Mouse (Mus musculus) intestine, embryonic 15.5 days (tissue): ENCODE results near the gene Dusp1. TPM values are rescaled to one million over a fixed set of nuclear protein-coding genes. Genes with fewer than 3 reads are reported as not detected.
A peak's percentile ranks its signal among the peaks of the same experiment; 100 is the strongest.

ENCODE experiments used
- ATAC-seq: fragments of 200-750 bp; cut with Nextera tagmentation; 2 replicates; pipeline ENCODE4 v1.8.0; 2017; ENCODE audit warnings: moderate TSS enrichment, moderate library complexity
- H3K27ac ChIP-seq: fragments of 300-500 bp; sonication (generic); 2 replicates; pipeline ENCODE4 v1.5.1; 2015; ENCODE audit warnings: mild to moderate bottlenecking, inconsistent platforms
- H3K27me3 ChIP-seq: fragments of 300-500 bp; sonication (generic); replicated peaks from 2 replicates; pipeline ENCODE4 v1.6.1; 2015; ENCODE audit warnings: inconsistent platforms
- H3K36me3 ChIP-seq: fragments of 300-500 bp; sonication (generic); 2 replicates; pipeline ENCODE4 v1.6.1; 2015; ENCODE audit warnings: inconsistent platforms
- H3K4me1 ChIP-seq: fragments of 300-500 bp; sonication (generic); replicated peaks from 2 replicates; pipeline ENCODE4 v1.6.1; 2015; ENCODE audit warnings: inconsistent platforms
- H3K4me2 ChIP-seq: fragments of 300-500 bp; sonication (generic); replicated peaks from 2 replicates; pipeline ENCODE4 v1.6.1; 2015; ENCODE audit warnings: mild to moderate bottlenecking, inconsistent platforms
- H3K4me3 ChIP-seq: fragments of 300-500 bp; sonication (generic); replicated peaks from 2 replicates; pipeline ENCODE4 v1.5.1; 2015; ENCODE audit warnings: inconsistent platforms
- H3K9ac ChIP-seq: fragments of 300-500 bp; sonication (generic); 2 replicates; pipeline ENCODE4 v1.6.1; 2015; ENCODE audit warnings: inconsistent platforms
- H3K9me3 ChIP-seq: fragments of 300-500 bp; sonication (generic); 2 replicates; pipeline ENCODE4 v1.6.1; 2016; ENCODE audit warnings: inconsistent platforms
- WGBS: fragments of 180-500 bp; shearing (Covaris S2); methylation state at CpG from one replicate; pipeline ENCODE4 v1.1.7; 2015; 5-methylcytosine and 5-hydroxymethylcytosine counted together
- polyA plus RNA-seq: library from polyadenylated mRNA; unstranded; fragments of >200 nt; fragmentation: Nextera tagmentation; extraction: Ambion mirVana; gene quantifications from 2 replicates; pipeline ENCODE4 v1.2.1, GENCODE M21; 2015

Gene Dusp1
- 14.3 and 15.1 TPM in 2 replicates for polyA plus RNA-seq

DNA sequence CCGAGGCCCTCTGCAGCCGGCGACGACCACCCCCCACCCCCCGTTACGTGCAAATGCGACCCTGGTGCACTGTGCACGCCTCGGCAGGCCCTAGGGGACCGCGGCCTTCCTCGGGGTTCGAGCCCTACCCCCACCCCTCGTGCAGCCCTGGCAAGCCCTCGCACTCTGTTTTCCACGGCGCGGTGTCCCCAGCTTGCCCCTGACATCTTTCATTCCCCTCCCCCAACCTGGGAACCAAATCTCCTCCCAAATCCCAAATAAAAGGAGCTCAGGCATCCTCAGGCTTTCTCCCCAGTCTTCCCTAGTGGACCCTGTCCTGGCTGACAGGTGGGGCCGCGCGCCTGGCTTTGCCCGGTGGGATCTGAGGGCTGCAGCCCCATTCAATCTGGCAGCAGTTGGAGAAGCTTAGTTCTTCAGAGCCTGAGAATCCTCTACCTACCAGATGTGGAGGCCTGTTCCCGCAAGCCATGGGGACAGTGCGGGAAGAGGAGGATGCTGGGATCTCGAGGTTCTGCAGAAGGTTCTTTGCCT is at the start of gene Dusp1:
Gene Dusp1 (minus strand): TSS at position 478 of the 531 bp plus-strand sequence.
- peak within 1 kb of the TSS; percentile 79 for H3K9ac ChIP-seq
- H3K4me1 ChIP-seq, result peaks cover 33% of the 10 kb centered on the region
- no peaks in the 10 kb centered on the region for H3K27me3 ChIP-seq
- peak within 1 kb of the TSS; percentile 77 for H3K4me3 ChIP-seq
- no peaks in the 10 kb centered on the region for H3K9me3 ChIP-seq
- peak; percentile 74 for ATAC-seq
- peak within 1 kb of the TSS; percentile 75 for H3K4me2 ChIP-seq
- WGBS, result 1% methylated on average over 25 of the region's 25 CpGs
- peaks cover 9% of the 10 kb centered on the region for H3K36me3 ChIP-seq
- H3K27ac ChIP-seq, result peak within 1 kb of the TSS; percentile 71

DNA sequence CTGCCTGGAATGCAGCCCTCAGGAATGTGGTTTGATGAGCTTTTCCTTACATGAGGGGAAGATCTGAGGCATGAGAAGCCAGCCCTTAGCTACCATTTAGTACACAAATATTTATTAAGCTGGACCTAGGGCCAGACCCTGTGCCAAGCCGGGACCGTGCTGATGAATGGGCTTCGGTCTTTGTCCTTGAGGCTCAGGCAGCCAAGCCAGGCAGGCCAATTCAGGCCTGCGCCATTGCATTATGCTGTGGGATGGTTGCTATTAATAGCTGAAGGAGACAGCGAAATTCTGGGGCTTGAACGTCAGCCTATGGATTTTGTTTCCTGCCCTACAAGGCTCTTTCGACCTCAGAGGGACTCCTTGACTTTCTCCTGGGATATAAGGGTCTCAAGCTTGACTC is 49.4 kb upstream of the Dusp1 start:
- no peak for ATAC-seq
- Histone ChIP-seq H3K27ac (0 out of 2 replicates have a peak overlapping the region, but pooled peaks have one; percentile 3), H3K9ac (no peak overlapping the region), H3K9me3 (no peaks in the 10 kb centered on the region), H3K36me3 (peaks cover 8% of the 10 kb centered on the region), H3K4me1 (no peaks in the 10 kb centered on the region), H3K27me3 (no peaks in the 10 kb centered on the region), H3K4me3 (no peak overlapping the region), H3K4me2 (no peak overlapping the region)
- WGBS, result 71% methylated on average over 7 of the region's 7 CpGs

DNA sequence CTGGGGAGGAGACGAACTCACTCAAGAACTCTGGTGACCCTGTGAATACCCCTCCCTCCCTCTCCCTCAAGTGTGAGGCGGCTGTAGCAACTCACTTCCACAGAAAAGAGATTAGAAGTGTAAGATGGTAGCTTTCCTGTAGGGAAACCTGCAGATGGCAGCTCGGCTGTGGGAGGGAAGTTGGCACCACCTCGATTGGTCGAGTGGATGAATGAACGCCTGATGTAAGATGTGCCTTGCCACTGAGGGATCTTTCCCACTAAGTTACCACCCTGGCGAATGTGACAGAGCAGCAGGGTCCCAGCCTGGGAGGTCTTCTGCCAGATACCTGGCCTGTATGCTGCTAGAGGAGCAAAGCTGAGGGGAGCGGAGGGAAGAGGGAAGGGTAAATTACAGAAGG is 47.9 kb upstream of the Dusp1 start:
- no peak for ATAC-seq
- Histone ChIP-seq H3K27me3 (no peaks in the 10 kb centered on the region), H3K4me1 (no peaks in the 10 kb centered on the region), H3K4me2 (no peak overlapping the region), H3K4me3 (no peak overlapping the region), H3K27ac (no peak overlapping the region), H3K9ac (no peak overlapping the region), H3K36me3 (peaks cover 10% of the 10 kb centered on the region; the same call in 1 of the 2 replicates), H3K9me3 (no peaks in the 10 kb centered on the region)
- 85% methylated on average over 8 of the region's 8 CpGs for WGBS

DNA sequence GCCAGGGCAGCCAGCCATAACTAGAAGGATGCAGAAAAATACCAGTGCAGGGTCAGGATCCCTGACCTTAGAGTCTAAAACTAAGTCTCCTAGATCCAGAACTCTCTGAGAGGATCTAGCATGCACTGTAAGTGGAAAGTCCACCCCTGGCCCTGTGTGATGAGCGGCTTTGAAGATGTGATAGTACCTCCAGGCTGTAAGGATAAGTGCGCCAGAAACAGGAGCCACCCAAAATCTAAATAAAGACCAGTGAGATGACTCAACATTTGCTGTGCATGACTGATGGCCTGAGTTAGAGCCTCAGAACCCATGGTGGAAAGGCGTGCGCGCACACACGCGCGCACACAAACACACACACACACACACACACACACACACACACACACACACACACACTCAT is 46.9 kb upstream of the Dusp1 start:
- Histone ChIP-seq H3K27me3 (no peaks in the 10 kb centered on the region), H3K9me3 (no peaks in the 10 kb centered on the region), H3K36me3 (peaks cover 10% of the 10 kb centered on the region; the same call in 1 of the 2 replicates), H3K27ac (no peak overlapping the region), H3K4me2 (no peak overlapping the region), H3K4me1 (no peaks in the 10 kb centered on the region), H3K4me3 (no peak overlapping the region), H3K9ac (no peak overlapping the region)
- no peak for ATAC-seq
- WGBS, result 89% methylated on average over 8 of the region's 8 CpGs

DNA sequence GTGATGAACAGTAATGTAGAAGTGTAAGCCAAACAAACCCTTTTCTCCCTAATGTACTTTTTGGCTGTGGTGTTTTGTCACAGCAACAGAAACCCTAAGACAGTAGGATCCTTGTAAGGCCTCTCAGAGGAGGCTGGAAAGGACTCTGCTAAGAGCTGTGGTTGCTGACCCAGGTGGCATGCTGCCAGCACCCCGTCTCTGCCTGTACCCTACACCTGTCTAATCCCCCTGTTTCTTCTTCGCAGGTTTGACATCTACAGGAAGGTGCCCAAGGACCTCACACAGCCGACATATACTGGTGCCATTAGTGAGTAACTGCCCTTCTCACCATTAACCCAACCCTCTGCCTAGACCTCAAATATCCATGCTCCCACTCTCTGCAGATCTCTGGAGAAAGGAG is 46.4 kb upstream of the Dusp1 start:
- peaks cover 10% of the 10 kb centered on the region for H3K36me3 ChIP-seq

DNA sequence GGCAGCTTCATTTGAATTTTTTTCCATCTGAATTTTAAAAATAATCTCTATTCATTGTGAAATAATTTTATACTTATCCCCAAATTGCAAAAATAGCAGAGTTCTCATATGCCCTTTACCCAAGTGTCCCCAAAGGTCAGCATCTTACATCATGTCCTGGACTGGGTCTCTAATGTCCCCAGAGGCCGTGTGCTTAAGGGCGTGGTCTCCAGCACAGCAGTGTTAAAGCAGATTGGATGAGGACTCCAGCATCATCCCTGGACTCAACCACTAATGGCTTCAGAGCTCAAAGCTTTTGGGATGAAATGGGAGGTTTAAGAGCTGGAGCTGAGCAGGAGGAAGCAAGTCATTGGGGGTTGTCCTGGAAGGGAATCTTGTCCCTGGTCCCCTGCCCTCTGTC is 44.6 kb upstream of the Dusp1 start:
- WGBS, result 71% methylated on average over 2 of the region's 2 CpGs
- Histone ChIP-seq H3K27ac (no peak overlapping the region), H3K4me3 (no peak overlapping the region), H3K9me3 (no peaks in the 10 kb centered on the region), H3K27me3 (no peaks in the 10 kb centered on the region), H3K4me1 (peaks cover 17% of the 10 kb centered on the region), H3K9ac (no peak overlapping the region), H3K36me3 (peaks cover 10% of the 10 kb centered on the region), H3K4me2 (no peak overlapping the region)
- ATAC-seq, result no peak

More for the DNA sequence above, 46.4 kb upstream of the Dusp1 start:
- Histone ChIP-seq H3K27me3 (no peaks in the 10 kb centered on the region), H3K27ac (no peak overlapping the region), H3K9me3 (no peaks in the 10 kb centered on the region), H3K4me2 (no peak overlapping the region), H3K4me1 (no peaks in the 10 kb centered on the region), H3K4me3 (no peak overlapping the region), H3K9ac (no peak overlapping the region)
- ATAC-seq, result no peak
- WGBS, result 86% methylated on average over 3 of the region's 3 CpGs

DNA sequence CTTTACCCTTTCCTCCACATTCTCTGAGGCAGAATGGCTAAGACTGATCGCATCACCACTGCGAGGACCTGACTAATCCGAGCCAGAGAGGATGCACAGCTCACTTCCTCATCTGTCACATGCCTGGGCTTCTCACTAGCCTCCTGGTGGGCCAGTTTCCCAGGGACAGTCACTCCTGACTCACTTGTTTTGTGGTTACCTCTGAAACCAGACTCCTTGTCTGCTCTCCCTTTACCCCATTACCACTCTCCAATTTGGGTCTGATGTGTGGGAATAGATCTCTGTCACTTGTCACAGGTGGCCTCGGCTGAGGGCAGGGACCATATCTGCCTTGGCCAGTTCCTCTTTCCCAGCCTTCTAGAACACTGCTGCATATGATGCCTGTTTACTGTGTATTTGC is 43.7 kb upstream of the Dusp1 start:
- ATAC-seq, result no peak
- Histone ChIP-seq H3K27me3 (no peaks in the 10 kb centered on the region), H3K9ac (no peak overlapping the region), H3K4me3 (no peak overlapping the region), H3K36me3 (peaks cover 6% of the 10 kb centered on the region; the same call in 1 of the 2 replicates), H3K4me1 (peaks cover 25% of the 10 kb centered on the region), H3K4me2 (no peak overlapping the region), H3K9me3 (no peaks in the 10 kb centered on the region), H3K27ac (no peak overlapping the region)
- WGBS, result 75% methylated on average over 4 of the region's 4 CpGs

DNA sequence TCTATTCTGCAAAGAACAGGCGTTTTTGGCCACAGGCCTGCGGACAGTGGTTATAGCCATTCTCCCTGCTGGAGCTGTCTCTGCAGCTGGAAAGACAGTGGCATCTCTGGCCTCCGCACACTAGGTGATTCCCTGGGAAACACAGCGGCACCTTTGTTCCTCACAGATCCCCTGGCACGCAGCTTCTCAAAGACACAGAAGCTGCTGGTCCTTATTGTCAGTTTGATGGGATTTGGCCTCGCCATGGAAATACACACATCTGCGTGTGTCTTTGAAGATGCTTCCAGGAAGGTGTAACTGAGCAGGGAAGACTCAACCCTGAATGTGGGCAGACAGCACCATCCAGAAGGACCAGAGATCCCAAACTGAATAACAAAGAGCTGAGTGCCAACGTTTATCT is 41.4 kb upstream of the Dusp1 start:
- Histone ChIP-seq H3K4me1 (peaks cover 25% of the 10 kb centered on the region), H3K4me3 (no peak overlapping the region), H3K36me3 (peaks cover 4% of the 10 kb centered on the region; the same call in 1 of the 2 replicates), H3K27ac (peak overlapping the region; percentile 18; the same call in 1 of the 2 replicates), H3K27me3 (no peaks in the 10 kb centered on the region), H3K9me3 (no peaks in the 10 kb centered on the region), H3K9ac (no peak overlapping the region), H3K4me2 (no peak overlapping the region)
- no peak for ATAC-seq
- 84% methylated on average over 8 of the region's 8 CpGs for WGBS

DNA sequence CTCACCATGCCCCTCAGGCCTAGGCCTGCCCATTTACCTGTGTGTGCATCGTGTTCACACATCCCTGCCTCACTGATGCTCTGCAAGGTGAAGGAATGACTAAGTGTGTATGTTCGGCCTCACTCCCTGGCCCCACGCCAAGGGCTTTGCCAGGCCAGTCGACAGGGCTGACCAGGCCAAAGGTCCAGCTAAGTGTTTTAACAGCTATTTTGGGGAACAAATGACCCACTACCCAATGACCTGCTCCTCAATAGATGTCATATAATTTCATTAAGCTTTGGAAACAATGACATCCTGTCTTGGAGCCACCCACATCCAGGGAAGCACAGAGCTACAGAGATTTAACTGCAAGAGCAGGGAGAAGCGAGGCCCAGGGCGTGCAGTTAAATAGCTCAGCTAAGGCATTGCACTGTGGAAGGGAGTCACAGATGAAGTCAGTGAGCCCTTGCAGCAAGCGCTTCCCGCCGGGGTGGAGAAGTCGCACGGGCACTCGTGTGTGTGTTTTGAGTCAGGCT is 40.5 kb upstream of the Dusp1 start:
- peak overlapping the region; percentile 18; the same call in 1 of the 2 replicates for H3K27ac ChIP-seq
- no peak overlapping the region for H3K4me3 ChIP-seq
- no peaks in the 10 kb centered on the region for H3K9me3 ChIP-seq
- no peaks in the 10 kb centered on the region for H3K27me3 ChIP-seq
- 59% methylated on average over 12 of the region's 12 CpGs for WGBS
- H3K9ac ChIP-seq, result no peak overlapping the region
- H3K4me1 ChIP-seq, result peaks cover 25% of the 10 kb centered on the region
- peak; percentile 22; the same call in 1 of the 2 replicates for ATAC-seq
- no peak overlapping the region for H3K4me2 ChIP-seq
- peaks cover 4% of the 10 kb centered on the region; the same call in 1 of the 2 replicates for H3K36me3 ChIP-seq

DNA sequence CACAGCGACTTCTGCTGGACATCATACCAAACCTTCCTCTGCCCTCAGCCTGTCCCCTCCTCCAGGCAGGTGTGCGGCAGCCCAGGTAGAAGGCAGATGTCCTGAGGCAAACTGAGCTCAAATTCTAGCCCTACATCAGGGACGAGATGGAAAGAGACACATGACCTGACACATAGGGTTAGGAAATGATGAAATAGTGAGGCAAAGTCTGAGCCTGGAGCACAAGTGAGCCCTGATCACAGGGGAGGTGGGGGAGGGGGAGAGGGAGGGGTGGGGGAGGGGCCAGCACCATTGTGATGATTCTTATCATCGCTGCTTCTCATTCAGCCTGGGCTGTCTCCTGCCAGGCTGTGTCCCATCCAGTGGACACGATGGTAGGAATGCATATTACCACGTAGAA is 40.0 kb upstream of the Dusp1 start:
- H3K27ac ChIP-seq, result 0 out of 2 replicates have a peak overlapping the region, but pooled peaks have one; percentile 13
- no peaks in the 10 kb centered on the region for H3K27me3 ChIP-seq
- peaks cover 25% of the 10 kb centered on the region for H3K4me1 ChIP-seq
- H3K4me2 ChIP-seq, result no peak overlapping the region
- ATAC-seq, result no peak
- H3K9me3 ChIP-seq, result no peaks in the 10 kb centered on the region
- H3K9ac ChIP-seq, result no peak overlapping the region
- WGBS, result 55% methylated on average over 6 of the region's 6 CpGs
- no peak overlapping the region for H3K4me3 ChIP-seq
- H3K36me3 ChIP-seq, result peaks cover 4% of the 10 kb centered on the region; the same call in 1 of the 2 replicates

DNA sequence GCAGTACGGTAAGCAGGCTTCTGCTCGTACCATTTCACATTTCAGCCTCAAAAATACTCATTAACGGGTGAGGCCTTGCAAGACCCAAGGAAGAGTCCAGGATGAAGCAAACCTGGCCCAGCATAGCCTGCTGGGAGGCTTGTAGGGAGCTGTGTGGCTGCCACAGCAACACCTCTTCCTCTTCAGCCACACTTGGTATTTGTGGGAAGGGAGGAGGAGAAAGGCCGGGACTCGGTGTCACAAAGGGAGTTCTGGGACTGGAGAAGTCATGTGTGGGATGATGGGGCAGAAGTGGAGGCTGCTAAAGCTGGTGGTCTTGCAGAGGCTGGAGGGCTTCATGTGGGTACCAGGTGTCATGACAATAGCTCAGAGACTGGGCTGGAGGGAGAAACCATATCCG is 39.6 kb upstream of the Dusp1 start:
- no peak for ATAC-seq
- WGBS, result 76% methylated on average over 6 of the region's 6 CpGs
- no peak overlapping the region for H3K4me2 ChIP-seq
- no peaks in the 10 kb centered on the region for H3K27me3 ChIP-seq
- H3K4me1 ChIP-seq, result peaks cover 26% of the 10 kb centered on the region
- 0 out of 2 replicates have a peak overlapping the region, but pooled peaks have one; percentile 13 for H3K27ac ChIP-seq
- no peak overlapping the region for H3K4me3 ChIP-seq
- H3K9ac ChIP-seq, result no peak overlapping the region
- peaks cover 4% of the 10 kb centered on the region; the same call in 1 of the 2 replicates for H3K36me3 ChIP-seq
- H3K9me3 ChIP-seq, result no peaks in the 10 kb centered on the region

DNA sequence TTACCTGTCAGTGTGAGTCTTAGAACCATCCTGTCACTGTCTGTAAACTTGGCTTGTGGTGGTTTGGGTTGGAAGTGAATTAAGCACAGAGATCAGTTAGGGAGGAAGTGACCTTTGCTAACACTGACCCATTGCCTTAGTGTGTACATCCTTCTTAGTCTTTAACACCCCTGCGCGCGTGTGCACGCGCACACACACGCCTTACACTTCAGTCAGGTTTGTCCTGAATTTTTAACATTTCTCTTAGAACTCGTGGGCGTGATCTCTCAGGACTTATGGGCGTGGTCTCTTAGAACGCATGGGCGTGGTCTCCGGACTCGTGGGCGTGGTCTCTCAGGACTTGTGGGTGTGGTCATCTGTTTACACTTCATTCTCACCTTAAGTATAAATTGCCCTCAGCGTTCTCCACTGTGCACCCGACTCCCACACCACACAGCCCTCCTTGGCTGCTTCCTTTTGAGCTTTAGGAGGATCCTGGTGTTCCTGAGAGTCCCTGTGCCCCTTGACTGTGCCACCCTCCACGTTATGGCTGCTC is 39.1 kb upstream of the Dusp1 start:
- no peaks in the 10 kb centered on the region for H3K27me3 ChIP-seq
- H3K36me3 ChIP-seq, result peaks cover 4% of the 10 kb centered on the region; the same call in 1 of the 2 replicates
- no peak overlapping the region for H3K27ac ChIP-seq
- ATAC-seq, result peak; percentile 30; the same call in 1 of the 2 replicates
- no peak overlapping the region for H3K4me3 ChIP-seq
- 57% methylated on average over 17 of the region's 17 CpGs for WGBS
- H3K9ac ChIP-seq, result no peak overlapping the region
- no peaks in the 10 kb centered on the region for H3K9me3 ChIP-seq
- H3K4me1 ChIP-seq, result peaks cover 30% of the 10 kb centered on the region
- no peak overlapping the region for H3K4me2 ChIP-seq
